Mouse (Mus musculus): Measurements from ENCODE around the gene Mup12. TPM values are rescaled to one million over a fixed set of nuclear protein-coding genes. Genes with fewer than 3 reads are reported as not detected.
"Not testable (repeated sequence)": the region's sequence is repeated elsewhere in the genome, so short reads cannot be mapped to it uniquely, and the experiment has no call there.

The Mup12 gene
- polyA plus RNA-seq (2014; fragmentation: Nextera tagmentation; extraction: Ambion mirVana), result not detected in 2 replicates

- H3K4me2 ChIP-seq (ENCODE audit: low read length); ATAC-seq (replicated peaks; ENCODE audit: low FRiP score, low TSS enrichment, low read depth); DNase-seq (ENCODE audit: low spot score); H3K36me3 ChIP-seq (ENCODE audit: control insufficient read depth, insufficient read depth, low read length); H3K9me3 ChIP-seq (ENCODE audit: control insufficient read depth, low read length); H3K4me3 ChIP-seq (ENCODE audit: low read depth, low read length); H3K9ac ChIP-seq (ENCODE audit: low read length); H3K4me1 ChIP-seq (replicated peaks; ENCODE audit: control insufficient read depth, insufficient read depth, low read length); H3K27me3 ChIP-seq (replicated peaks; ENCODE audit: control insufficient read depth, insufficient read depth, low read length); H3K27ac ChIP-seq (ENCODE audit: low read depth): not testable (repeated sequence)
- whole genome bisulfite sequencing, result 94% methylated on average over 2 of the region's 4 CpGs
Measured at GRCm38 (mm10) chr4:60741226-60741625, at the start of gene Mup12. Mup12 (minus strand) TSS chr4:60741326.

Other genes with a start within 250 kb of the Mup12 start
- not detected in 2 replicates for gene Mup1, start 239.4 kb downstream of the Mup12 start, polyA plus RNA-seq (2014; fragmentation: Nextera tagmentation; extraction: Ambion mirVana)
- not detected in 2 replicates for gene Mup10, start 159.1 kb downstream of the Mup12 start, polyA plus RNA-seq (2014; fragmentation: Nextera tagmentation; extraction: Ambion mirVana)
- gene Mup11, start 78.9 kb downstream of the Mup12 start, polyA plus RNA-seq (2014; fragmentation: Nextera tagmentation; extraction: Ambion mirVana), result not detected in 2 replicates
- not detected in 2 replicates for gene Mup22, start 80.1 kb upstream of the Mup12 start, polyA plus RNA-seq (2014; fragmentation: Nextera tagmentation; extraction: Ambion mirVana)